Mouse (Mus musculus) fat pad, adult 2 months (tissue): ENCODE measurements around the gene Tdrd9.
"Not testable (repeated sequence)": the region's sequence is repeated elsewhere in the genome, so short reads cannot be mapped to it uniquely, and the experiment has no call there.

Source experiments
- DNase-seq: peaks from one replicate; pipeline ENCODE4 v3.0.0-alpha.2; 2011; ENCODE audit warnings: low read depth, low spot score; ENCODE audit errors: extremely low read depth

Tdrd9 gene

DNA sequence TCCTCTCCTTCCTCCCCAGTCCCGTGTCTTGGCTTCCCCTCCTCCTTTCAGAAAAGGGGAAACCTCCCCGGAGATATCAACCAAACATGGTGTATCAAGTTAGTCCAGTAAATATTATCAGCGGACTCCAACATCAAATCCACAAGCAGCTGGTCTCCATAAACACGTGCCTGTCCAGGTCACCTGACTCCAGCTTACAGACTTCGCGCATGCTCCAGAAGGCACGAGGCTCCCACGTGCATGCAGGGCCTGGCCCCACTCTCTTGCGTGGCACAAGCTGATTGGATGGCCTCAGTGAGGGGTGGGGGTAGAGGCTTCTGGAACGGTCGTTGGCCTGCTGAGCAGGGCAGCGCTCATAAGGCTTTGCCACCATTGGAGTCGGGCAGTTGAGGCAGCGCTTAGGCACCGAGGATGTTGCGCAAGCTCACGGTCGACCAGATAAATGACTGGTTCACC, at the start of gene Tdrd9:
TSS of gene Tdrd9 (plus strand) at position 329 of the 456 bp plus-strand sequence.
- no peak for DNase-seq

DNA sequence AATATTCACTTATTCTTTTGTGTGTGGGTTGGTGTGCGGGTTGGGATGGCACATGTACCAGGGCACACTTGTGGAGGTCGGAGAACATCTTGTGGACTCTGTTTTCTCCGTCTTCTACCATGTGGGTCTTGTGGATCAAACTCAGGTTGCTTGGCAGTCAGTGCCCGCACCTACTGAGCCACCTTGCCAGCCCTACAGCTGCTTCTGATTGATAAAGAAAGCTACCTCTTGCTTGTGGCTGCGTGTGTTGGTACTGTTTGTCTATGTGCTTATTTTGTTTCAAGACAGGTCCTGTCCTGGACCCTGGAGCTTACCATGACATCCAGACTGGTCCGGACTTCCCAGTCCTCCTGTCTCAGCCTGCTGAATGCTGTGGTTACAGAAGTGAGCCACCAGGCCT, 48.2 kb upstream of the Tdrd9 start:
- no peak for DNase-seq

DNA sequence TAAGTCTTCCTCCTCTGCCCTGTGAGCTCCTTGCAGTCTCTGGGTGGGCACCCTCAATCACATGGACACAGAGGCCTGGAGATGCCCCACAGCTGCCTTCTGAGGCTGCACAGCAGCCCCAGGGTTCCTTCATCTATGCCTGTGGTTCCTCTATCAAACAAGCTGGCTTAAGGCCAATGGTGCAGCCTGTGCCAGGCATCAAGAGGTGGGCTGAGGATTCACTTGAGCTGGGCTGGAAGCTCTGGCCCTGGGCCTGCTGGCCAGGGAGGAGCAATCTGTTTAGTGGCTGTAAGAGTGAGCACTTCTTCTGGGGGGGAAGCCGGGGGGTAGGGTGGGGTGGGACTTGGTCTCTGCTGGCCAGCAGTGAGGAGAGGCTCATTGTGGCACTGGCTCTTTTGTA, 44.0 kb upstream of the Tdrd9 start:
- DNase-seq = no peak

DNA sequence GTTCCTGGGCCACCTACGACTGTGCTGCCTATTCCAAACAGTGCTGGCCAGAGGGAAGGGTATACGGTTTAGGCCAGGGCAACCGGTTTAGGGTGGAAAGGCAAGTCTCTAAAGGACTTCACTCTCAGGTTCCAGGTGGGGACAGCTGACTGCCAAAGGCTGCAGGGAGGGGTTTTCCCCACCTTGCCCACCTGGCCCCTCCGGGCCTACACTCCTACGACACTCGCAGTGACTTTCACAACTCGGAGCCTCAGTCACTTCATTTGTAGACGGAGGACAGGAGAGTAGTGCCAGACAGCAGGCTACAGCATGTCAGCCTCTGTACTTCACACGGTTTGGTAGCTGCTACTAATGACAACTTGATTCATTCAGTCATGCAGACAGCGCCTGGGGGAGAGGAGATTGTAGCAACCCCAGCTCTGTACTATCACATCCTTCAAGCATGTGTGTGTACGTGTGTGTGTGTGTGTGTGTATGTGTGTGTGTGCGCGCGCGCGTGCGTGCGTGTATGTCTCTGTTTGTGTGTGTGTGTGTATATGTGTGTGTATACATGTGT, 42.9 kb upstream of the Tdrd9 start:
- DNase-seq = peak; percentile 100

DNA sequence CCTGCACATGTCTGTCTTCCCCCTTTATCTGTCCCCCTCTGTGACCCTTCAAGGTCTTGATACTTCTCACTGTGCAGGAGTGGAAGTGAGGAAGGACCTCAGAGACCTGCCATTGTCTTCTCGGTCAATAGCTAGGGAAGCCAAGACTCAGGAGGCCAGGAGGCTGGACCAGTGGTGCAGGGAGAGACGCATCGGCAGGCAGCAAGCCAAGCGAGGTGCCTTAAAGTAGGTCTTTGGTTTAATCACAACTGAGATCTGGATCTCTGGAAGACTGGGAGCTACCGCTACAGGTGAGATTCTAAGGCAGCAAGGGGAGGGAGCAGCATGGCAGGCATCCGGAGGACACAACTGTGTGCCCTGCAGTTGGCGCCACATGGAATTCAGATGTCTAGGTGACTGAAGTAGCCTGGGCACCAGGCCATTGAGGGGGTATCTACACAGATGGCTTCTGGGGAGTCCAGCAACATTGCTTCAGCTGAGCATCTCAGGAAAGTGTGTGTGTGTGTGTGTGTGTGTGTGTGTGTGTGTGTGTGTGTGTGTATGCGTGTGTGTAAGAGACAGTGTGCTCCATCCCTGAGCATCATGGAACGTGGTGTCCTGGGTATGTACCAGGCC, 39.8 kb upstream of the Tdrd9 start:
- no peak for DNase-seq

DNA sequence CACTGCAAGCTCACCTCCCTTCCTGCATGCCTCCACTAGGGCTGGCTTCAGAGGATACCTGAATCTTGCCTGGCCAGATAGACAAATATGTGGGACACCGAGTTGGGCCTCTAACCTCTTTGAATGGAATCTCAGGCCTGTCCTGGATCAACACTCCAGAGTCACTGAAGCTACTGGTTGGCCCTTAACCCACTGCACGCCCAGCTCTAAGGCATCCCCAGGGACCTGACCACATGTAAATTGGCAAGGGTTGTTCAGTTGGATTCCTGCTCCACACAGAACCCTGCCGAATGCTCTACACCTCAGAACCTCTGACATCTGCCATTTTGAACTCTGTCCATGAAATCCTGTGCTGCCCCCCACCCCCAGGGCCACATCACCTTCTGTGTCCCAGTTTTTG, 38.8 kb upstream of the Tdrd9 start:
- no peak for DNase-seq

DNA sequence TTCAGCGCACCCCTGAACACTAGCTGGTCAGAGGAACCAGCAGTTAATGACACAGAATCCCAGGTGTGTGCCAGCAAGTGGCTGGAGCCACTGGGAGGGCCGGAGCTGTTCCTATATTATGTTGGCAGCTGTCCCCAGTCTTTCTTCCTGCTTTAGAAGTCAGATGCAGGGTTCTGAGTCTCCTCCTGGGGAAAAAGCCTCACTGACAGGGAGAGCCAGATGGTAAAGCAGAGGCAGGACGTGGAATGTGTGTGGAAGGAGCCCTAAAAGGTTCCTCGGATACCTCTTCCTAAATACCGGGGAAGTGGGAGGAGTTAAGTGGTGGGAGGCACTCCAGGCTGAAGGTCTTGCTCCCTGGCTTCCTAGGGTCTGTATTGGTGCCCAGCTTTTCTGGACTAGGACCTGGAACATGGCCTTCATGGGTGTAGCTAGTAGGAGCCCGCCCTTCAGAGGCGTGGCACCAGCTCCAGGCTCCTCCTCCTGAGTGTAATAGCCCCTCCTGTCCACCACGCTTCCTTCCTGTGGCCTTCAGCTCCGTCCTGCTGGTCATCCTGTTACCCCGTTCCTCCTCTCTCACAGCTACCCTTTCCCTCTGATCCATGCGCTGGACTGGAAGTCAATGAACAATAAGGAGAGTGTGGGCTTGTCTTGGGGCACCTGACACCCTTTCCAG, 38.2 kb upstream of the Tdrd9 start:
- no peak for DNase-seq

DNA sequence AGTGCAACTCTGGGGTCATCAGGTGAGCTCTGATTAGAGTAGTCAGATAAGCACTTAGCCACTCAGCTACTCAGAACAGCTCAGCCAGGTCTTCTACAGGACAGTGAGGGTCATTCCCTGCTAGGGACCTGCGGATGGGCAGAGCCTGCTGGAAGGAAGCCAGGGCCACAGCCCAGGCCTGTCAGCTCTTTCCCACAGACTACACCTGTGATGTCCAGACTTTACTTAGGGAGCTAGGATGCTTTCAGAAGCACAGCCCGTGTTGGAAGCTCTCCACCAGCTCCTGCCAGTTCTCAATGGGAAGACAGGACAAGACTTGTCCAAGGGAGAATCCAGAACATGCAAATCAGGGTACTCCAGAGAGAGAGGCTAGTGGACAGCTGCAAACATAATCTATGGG, 37.4 kb upstream of the Tdrd9 start:
- DNase-seq = no peak

DNA sequence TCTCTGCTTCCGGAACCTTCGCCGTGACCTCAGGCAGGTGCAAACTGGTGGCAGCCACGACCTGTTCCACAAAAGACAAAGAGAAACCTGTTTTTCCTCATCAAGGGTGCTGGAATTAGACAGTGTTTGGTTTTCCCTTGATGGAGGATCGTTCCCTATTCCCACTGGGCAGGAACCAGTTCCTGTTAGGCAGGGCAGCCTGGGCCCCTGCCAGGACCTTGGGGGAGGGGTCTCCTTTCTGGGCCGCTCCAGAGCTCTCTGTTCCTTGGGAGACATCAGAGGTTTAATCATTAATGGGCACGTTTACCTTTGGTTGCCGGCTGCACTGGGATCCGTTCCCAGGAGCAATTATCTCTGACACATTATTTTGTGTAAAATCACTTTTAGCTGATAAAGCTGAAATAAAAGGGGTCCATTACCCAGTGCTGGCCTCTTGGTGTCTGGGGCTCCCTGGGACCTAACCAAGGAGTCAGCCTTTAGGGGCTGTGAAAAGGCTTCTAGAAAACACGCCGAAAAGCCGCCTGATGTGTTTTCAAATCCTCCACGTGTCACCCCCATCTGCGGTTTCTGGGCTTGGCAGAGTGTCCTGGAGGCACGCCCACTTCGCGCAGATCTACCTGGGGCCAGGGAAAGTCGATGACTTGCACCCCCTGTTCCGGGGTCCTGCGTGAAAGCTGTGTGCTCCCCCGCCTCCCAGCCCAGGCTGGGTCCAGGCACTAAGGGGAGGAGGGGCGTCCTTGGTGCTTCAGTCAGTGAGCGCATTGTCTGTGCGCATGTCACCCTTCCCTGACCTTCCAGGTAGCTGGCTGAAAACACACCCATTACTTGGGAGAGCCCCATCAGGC, 34.4 kb upstream of the Tdrd9 start:
- DNase-seq = no peak

DNA sequence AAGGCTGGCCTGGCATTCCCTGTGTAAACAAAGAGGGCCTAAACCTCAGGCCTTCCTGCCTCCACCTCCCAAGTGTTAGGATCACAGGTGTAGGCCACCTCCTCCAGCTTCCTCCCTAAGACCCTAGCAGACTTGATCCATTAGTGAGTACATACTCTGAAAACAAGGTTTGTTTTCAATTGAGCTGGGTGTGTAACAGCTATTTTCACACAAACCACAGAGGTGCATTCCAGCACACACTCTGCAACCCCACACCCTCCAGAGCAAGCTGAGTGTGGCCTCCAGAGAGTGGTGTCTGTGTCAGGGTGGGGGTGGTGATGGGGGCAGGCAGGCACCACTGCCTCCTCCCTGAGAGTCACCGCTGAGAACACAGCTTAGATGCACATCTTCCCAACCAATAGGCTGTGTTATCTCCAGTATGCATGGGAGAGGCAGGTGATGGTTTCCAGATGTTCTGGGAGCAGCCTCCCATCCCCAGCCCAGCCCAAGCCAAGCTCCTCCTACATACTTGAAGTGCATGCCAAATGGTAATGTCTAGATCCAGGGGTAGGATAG, 32.7 kb upstream of the Tdrd9 start:
- DNase-seq = no peak

DNA sequence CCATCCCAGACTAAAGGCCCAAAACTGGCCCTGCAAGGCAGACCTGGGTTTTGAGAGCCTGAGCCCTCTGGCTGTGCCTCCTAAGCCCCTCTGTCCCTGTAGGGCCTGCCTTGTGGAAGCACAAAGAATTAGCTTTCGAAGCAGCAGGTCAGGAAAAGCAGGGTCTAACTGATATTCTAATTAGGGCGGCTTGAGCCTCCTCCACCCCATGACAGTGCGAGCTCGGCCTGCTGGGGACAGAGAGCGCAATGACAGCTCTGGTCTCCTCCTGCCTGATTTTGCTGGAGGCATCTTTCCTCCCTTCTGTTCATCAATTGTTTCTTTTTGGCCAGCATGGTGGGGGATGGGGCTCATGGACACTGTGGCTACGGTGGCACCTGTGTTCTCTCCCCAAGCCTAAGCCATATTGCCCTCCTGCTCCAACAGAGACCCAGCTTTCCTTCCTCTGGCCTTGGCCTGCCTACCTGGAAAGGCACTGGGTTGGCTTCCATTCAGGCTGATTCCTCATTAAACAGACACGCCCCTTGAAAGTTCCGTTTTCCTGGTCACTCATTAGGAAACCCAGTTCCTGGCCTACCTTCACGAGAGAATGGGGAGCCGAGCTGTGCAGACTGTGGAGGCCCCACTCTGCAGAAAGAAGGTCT, 27.8 kb upstream of the Tdrd9 start:
- DNase-seq = no peak

DNA sequence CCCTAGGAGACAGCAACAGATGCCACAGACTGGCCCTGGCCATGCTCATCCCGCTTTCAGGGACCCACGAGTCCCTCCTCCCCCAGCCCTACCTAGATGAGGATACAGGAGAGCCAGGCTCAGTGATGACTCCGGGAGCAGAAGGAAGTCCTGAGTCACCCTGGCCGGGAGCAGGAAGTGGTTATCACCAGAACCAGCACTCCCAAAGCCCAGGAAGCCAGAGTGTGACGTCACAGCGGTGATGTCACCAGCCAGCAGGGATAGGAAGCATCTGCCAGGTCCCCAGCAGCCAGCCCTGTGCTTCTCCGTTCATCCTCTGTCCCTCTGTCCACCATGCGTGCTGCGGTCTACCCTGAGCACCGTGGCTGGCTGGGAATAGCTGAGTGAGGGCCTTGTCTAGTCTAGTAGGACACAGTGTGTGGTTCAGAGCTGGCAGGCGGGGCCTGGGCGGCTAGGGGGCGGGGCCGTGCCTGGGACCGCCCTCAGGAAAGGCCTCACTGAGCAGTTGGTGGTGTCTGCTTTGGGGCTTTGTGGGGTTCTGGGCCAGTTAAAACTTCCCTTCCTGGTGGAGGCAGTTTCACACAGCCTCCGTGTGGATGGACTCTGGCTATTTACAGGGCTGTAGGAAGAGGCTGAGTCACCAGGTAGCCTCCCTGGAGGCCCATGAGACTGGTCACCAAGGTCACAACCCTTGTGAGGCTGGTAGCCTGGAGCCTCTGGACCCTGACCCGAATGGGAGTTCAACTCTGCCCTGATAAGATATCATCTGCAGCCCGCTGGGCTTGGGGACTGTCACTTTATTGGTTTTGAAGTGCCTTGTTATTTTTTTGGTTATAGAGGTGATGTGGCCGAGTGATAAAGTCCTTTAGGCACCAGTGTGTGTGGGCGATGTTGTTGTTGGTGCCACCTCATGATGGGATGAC, 27.0 kb upstream of the Tdrd9 start:
- not testable (repeated sequence) for DNase-seq

DNA sequence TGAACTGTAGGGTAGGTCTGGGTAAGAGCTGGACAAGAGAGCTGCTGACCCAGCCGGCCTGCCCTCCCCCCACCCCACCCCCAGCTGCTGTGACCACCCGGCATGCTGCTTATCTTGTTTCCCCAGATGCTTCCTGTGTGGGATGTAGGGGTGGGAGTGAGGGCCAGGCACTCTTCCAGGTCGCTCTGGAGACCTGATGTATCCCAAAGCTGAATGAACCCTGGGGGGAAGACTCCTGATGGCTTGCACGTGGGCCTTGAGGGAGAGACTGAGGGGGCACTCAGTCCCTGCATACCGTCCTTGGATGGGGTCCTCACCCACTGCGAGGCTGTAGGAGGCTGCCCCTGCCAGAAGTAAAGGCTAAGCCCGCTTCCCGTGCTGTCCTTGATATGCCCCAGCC, 26.2 kb upstream of the Tdrd9 start:
- no peak for DNase-seq

DNA sequence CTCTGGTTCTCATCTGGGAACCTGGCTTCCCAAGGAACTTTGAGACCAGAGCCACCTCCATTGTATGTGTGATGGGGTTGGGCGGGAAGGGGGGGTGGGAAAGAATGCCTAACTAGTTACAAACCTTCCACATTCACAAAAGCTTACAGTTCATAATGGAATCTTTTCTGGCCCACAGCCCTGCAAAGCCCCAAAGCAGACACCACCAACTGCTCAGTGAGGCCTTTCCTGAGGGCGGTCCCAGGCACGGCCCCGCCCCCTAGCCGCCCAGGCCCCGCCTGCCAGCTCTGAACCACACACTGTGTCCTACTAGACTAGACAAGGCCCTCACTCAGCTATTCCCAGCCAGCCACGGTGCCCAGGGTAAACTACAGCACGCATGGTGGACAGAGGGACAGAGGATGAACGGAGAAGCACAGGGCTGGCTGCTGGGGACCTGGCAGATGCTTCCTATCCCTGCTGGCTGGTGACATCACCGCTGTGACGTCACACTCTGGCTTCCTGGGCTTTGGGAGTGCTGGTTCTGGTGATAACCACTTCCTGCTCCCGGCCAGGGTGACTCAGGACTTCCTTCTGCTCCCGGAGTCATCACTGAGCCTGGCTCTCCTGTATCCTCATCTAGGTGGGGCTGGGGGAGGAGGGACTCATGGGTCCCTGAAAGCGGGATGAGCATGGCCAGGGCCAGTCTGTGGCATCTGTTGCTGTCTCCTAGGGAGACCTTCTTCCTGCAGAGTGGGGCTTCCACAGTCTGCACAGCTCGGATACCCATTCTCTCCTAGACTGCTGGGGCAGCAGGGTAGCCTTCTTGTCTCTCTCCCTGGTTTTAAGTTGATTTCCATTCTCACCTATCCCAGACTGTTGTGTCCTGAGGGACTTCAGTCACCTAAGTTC, 25.3 kb upstream of the Tdrd9 start:
- not testable (repeated sequence) for DNase-seq

DNA sequence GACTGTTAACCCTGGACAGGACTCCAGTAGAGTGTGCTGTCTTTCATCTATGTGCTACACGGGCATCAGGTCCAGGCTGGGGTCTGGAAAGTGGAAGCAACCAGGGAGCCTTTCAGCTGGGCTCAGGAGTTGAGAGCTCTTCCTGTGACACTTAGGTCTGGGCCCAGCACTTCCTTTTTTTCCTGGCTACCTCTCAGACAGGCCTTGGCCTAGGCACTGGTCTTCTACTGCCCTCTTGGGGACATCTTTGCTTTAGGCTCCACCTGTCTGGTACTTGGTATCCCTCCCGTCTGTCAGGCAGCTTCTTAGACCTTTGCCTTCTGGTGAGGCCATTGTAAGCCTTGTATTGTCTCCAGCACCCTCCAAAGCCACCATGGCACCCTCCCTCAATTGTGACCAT, 24.6 kb upstream of the Tdrd9 start:
- DNase-seq = no peak

DNA sequence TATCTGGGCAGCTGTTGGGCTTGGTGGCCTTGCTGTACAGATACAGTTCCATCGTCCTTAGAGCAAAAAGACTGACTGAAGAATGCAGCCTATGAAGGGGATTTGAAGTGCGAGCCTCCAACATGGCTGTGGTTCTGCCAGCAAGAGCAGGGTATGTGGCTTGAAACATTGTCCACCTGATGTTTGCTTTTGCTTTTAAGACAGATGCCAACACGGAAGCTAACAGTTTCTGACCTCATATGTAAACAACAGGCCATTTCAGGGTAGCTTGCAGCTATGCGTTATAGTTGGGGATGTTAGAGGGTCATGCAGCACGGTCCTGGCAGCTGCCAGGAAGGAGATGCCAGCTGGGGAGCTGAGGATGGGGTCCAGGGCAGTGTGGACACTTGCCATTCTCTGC, 20.9 kb upstream of the Tdrd9 start:
- no peak for DNase-seq

DNA sequence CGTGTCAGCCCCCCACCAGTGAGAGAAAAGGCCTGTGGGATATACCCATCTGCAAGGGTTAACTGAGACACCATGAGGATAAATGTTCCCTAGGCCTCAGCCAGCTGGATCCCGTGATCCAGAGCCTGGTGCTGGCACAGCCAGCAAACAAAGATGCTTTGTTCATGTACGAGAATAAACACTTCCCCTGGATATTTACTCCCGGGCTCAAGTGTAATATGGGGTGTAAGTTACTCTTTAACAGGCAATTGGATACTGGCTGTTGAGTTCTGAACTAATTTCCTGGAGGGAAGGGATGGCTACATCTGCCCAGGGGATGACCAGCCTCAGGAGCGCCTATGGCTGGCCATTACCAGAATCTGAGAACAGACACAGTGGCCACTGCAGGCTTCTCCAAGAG, 19.7 kb upstream of the Tdrd9 start:
- no peak for DNase-seq

DNA sequence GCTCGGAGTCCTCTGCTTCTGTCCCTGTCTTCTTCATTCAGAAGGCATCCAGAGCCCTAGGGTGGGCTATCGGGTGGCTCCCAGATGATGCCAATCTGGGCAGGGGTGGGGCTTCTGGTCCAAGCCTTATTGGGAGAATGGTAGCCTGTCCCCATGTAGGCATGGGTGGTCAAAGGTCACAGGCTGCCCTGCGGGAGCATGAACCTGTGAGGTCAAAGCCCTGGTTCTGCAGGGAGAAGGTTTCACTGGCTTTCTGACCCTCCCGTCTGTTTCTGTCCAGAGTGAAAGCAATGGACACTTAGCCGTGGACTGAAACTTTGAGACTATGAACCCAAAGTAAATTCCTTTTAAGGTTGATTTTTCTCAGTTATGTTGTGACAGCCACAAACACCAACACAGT, 15.2 kb upstream of the Tdrd9 start:
- DNase-seq = no peak
